Mouse (Mus musculus) right cerebral cortex, postnatal 36 days (tissue): ENCODE results near the gene Ttll12.

Source experiments
- DNase-seq, 2 experiments: peaks; one replicate each; pipeline ENCODE4 v3.0.0; 2022; ENCODE audit warnings: low spot score in 2 of 2, mixed read lengths in 1 of 2

Gene Ttll12

DNA sequence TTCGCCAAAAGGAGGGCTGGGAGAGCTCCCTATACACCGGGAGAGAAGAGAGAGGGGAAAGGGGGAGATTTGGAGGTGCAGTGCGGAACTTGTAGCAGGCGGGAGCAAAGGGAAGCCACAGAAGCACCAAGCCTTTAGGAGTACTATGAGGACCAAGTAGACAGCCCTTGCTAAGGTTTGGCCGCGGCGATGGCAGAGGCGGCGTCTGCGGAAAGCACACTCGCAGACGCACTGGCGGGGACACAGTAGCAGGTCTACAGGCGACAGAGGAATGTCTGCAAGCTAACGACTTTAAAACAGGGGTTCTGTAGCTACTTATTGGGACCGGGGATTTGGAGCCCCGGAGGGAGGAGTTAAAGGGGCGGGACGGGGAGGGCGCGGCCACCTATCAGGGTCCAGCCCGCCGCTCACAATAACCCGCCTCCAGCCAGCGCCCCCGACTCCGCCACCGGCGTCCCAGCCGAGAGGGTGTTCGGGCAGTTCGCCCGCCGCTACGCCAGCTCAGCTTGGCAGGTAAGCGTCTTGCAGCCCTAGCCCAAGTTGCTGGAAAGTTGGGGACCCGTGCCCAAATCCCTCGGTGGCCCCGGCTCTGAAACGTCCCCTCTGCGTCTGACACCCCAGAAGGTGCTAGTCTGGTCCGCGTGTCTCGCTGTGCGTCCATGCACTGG is 68.4 kb downstream of the Ttll12 start, which contains the start of gene Bik:
Gene Bik (plus strand): TSS at position 439 of the 668 bp plus-strand sequence.
- no peak for DNase-seq
